Mouse (Mus musculus) liver, embryonic 16.5 days (tissue): Measurements from ENCODE around the gene Gm45713. TPM values are rescaled to one million over a fixed set of nuclear protein-coding genes. Genes with fewer than 3 reads are reported as not detected.

Source experiments
- ATAC-seq: fragments of 200-750 bp; cut with Nextera tagmentation; 2 replicates; pipeline ENCODE4 v1.8.0; 2017; ENCODE audit warnings: low read depth, mild to moderate bottlenecking, moderate number of reproducible peaks, moderate library complexity
- H3K27ac ChIP-seq: fragments of 300-500 bp; sonication (generic); 2 replicates; pipeline ENCODE4 v1.5.1; 2014; ENCODE audit warnings: mild to moderate bottlenecking, low read length
- H3K27me3 ChIP-seq: fragments of 300-500 bp; sonication (generic); 2 replicates; pipeline ENCODE4 v1.6.1; 2014; ENCODE audit warnings: low read depth, low read length, mixed read lengths; ENCODE audit not compliant: control insufficient read depth, insufficient read depth
- H3K36me3 ChIP-seq: fragments of 300-500 bp; sonication (generic); 2 replicates; pipeline ENCODE4 v1.6.1; 2014; ENCODE audit warnings: mild to moderate bottlenecking; ENCODE audit not compliant: control insufficient read depth, insufficient read depth
- H3K4me1 ChIP-seq: fragments of 300-500 bp; sonication (generic); 2 replicates; pipeline ENCODE4 v1.6.1; 2014; ENCODE audit warnings: low read depth, low read length, mixed read lengths; ENCODE audit not compliant: control insufficient read depth
- H3K4me2 ChIP-seq: fragments of 300-500 bp; sonication (generic); 2 replicates; pipeline ENCODE4 v1.6.1; 2014; ENCODE audit warnings: low read depth, low read length, mixed read lengths
- H3K4me3 ChIP-seq: fragments of 300-500 bp; sonication (generic); 2 replicates; pipeline ENCODE4 v1.5.1; 2014; ENCODE audit warnings: low read depth, mild to moderate bottlenecking, low read length
- H3K9ac ChIP-seq: fragments of 300-500 bp; sonication (generic); 2 replicates; pipeline ENCODE4 v1.6.1; 2014; ENCODE audit warnings: low read depth, low read length
- H3K9me3 ChIP-seq: fragments of 300-500 bp; sonication (generic); replicated peaks from 2 replicates; pipeline ENCODE4 v1.6.1; 2016; ENCODE audit warnings: low read length; ENCODE audit not compliant: control insufficient read depth
- WGBS: fragments of 180-500 bp; shearing (Covaris S2); extraction: QIAGEN DNeasy Blood & Tissue Kit; methylation state at CpG from one replicate; pipeline ENCODE4 v1.1.7; 2014; ENCODE audit not compliant: insufficient replicate concordance; 5-methylcytosine and 5-hydroxymethylcytosine counted together
- polyA plus RNA-seq: library from polyadenylated mRNA; unstranded; fragments of >200 nt; fragmentation: Nextera tagmentation; extraction: Ambion mirVana; gene quantifications from 2 replicates; pipeline ENCODE4 v1.2.1, GENCODE M21; 2015

The Gm45713 gene
- polyA plus RNA-seq, 1 experiment from 2014 or later, result not detected

- Histone ChIP-seq H3K27ac (no peak overlapping the region), H3K27me3 (no peaks in the 10 kb centered on the region), H3K4me1 (peaks cover 29% of the 10 kb centered on the region), H3K9ac (peak overlapping the region; percentile 31; the same call in 1 of the 2 replicates), H3K4me2 (peak overlapping the region; percentile 66), H3K36me3 (no peaks in the 10 kb centered on the region), H3K9me3 (no peaks in the 10 kb centered on the region), H3K4me3 (peak overlapping the region; percentile 49)
- 19% methylated on average over 35 of the region's 35 CpGs for WGBS
- peak; percentile 59 for ATAC-seq
These were observed 44.7 kb downstream of the Gm45713 start for GRCm38 (mm10) chr7:45091001-45091990.

- Histone ChIP-seq H3K4me1 (peaks cover 29% of the 10 kb centered on the region), H3K36me3 (no peaks in the 10 kb centered on the region), H3K4me3 (no peak overlapping the region), H3K9ac (no peak overlapping the region), H3K27ac (no peak overlapping the region), H3K4me2 (no peak overlapping the region), H3K27me3 (no peaks in the 10 kb centered on the region), H3K9me3 (no peaks in the 10 kb centered on the region)
- 52% methylated on average over 13 of the region's 13 CpGs for WGBS
- ATAC-seq, result no peak
These were observed 45.6 kb downstream of the Gm45713 start for GRCm38 (mm10) chr7:45090251-45090977.

GRCm38 (mm10) chr7:45088597-45088996 is 47.4 kb downstream of the Gm45713 start:
- no peak overlapping the region for H3K4me2 ChIP-seq
- H3K36me3 ChIP-seq, result no peaks in the 10 kb centered on the region
- no peak overlapping the region for H3K4me3 ChIP-seq
- H3K4me1 ChIP-seq, result peaks cover 28% of the 10 kb centered on the region
- no peaks in the 10 kb centered on the region for H3K27me3 ChIP-seq
- no peak overlapping the region for H3K9ac ChIP-seq
- H3K27ac ChIP-seq, result no peak overlapping the region
- no peaks in the 10 kb centered on the region for H3K9me3 ChIP-seq
- 85% methylated on average over 17 of the region's 17 CpGs for WGBS
- no peak for ATAC-seq

GRCm38 (mm10) chr7:45086084-45086483 is 49.9 kb downstream of the Gm45713 start:
- no peak for ATAC-seq
- Histone ChIP-seq H3K36me3 (no peaks in the 10 kb centered on the region), H3K9ac (no peak overlapping the region), H3K4me3 (no peak overlapping the region), H3K4me2 (no peak overlapping the region), H3K27me3 (no peaks in the 10 kb centered on the region), H3K27ac (no peak overlapping the region), H3K4me1 (peaks cover 20% of the 10 kb centered on the region), H3K9me3 (no peaks in the 10 kb centered on the region)
- WGBS, result 55% methylated on average over 4 of the region's 4 CpGs

GRCm38 (mm10) chr7:45083300-45083890 is 52.6 kb downstream of the Gm45713 start:
- peak; percentile 7; the same call in 1 of the 2 replicates for ATAC-seq
- no peaks in the 10 kb centered on the region for H3K9me3 ChIP-seq
- WGBS, result 40% methylated on average over 22 of the region's 22 CpGs
- peaks cover 14% of the 10 kb centered on the region for H3K4me1 ChIP-seq
- H3K27me3 ChIP-seq, result no peaks in the 10 kb centered on the region
- H3K27ac ChIP-seq, result no peak overlapping the region
- H3K36me3 ChIP-seq, result no peaks in the 10 kb centered on the region
- peak overlapping the region; percentile 44; the same call in 1 of the 2 replicates for H3K4me2 ChIP-seq
- H3K9ac ChIP-seq, result no peak overlapping the region
- H3K4me3 ChIP-seq, result peak overlapping the region; percentile 22

DNA sequence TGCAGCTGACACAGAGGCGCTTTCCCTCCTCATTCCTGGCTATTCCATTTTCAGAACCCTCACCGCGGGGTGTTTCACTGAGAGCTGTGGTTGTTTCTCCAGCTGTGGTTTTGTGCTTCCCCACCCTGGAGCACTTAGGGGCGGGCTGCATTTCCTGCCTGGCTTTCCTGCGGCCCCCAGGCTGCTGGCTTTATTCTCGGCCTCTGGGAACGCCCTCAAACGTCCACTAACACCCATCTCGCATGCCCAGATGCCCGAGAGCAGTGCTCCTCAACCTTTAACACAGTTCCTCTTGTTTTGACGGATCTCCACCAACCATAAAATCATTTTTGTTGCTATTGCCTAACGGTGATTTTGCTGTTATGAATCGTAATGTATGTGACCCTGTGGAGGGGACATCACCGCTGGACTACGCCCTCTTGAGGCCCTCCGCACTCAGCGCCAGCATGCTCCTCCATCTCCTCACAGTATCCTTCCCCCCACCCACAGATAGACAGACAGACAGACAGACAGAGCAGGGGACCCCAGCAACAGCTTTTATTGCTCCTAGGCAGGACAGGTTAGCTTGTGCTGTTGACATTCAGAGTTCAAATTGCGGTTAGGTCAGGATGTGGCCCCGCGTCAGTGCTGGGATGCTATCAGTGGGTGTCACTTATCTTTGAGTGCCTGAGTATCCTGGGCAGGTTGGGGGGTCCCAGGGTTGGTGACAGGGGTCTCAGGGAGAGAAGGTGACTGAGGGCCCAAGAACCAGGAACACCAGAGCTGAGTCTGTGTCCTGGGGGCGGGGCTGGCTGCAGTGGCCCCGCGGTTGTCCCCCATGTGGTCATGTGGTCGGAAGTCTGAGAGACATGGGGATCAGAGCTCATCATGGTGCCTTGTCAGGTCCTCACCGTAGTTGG is 53.4 kb downstream of the Gm45713 start:
- peak; percentile 33 for ATAC-seq
- Histone ChIP-seq H3K27ac (peak overlapping the region; percentile 58), H3K4me1 (peaks cover 14% of the 10 kb centered on the region), H3K4me2 (peak overlapping the region; percentile 44), H3K9ac (peak overlapping the region; percentile 17; the same call in 1 of the 2 replicates), H3K27me3 (no peaks in the 10 kb centered on the region), H3K36me3 (peaks cover 2% of the 10 kb centered on the region), H3K4me3 (peak overlapping the region; percentile 22), H3K9me3 (no peaks in the 10 kb centered on the region)
- 14% methylated on average over 25 of the region's 25 CpGs for WGBS

GRCm38 (mm10) chr7:45081016-45081415 is 55.0 kb downstream of the Gm45713 start:
- no peak overlapping the region for H3K27ac ChIP-seq
- H3K4me1 ChIP-seq, result peaks cover 14% of the 10 kb centered on the region
- peaks cover 7% of the 10 kb centered on the region for H3K36me3 ChIP-seq
- no peak overlapping the region for H3K4me2 ChIP-seq
- H3K27me3 ChIP-seq, result no peaks in the 10 kb centered on the region
- no peak overlapping the region for H3K4me3 ChIP-seq
- no peak overlapping the region for H3K9ac ChIP-seq
- H3K9me3 ChIP-seq, result no peaks in the 10 kb centered on the region
- ATAC-seq, result no peak
- 60% methylated on average over 5 of the region's 5 CpGs for WGBS

- WGBS, result 1% methylated on average over 10 of the region's 10 CpGs
- ATAC-seq, result 0 out of 2 replicates have a peak, but pooled peaks have one; percentile 14
These were observed 56.2 kb downstream of the Gm45713 start for GRCm38 (mm10) chr7:45079856-45080255.

More at GRCm38 (mm10) chr7:45079856-45080255, 56.2 kb downstream of the Gm45713 start:
- Histone ChIP-seq H3K4me1 (peaks cover 16% of the 10 kb centered on the region), H3K4me2 (no peak overlapping the region), H3K4me3 (no peak overlapping the region), H3K36me3 (peaks cover 7% of the 10 kb centered on the region), H3K27me3 (no peaks in the 10 kb centered on the region), H3K9me3 (no peaks in the 10 kb centered on the region), H3K27ac (no peak overlapping the region), H3K9ac (no peak overlapping the region)
